Mouse (Mus musculus): Measurements from ENCODE around the gene Catspere2.
"Not testable (repeated sequence)": the region's sequence is repeated elsewhere in the genome, so short reads cannot be mapped to it uniquely, and the experiment has no call there.

Gene Catspere2

DNA sequence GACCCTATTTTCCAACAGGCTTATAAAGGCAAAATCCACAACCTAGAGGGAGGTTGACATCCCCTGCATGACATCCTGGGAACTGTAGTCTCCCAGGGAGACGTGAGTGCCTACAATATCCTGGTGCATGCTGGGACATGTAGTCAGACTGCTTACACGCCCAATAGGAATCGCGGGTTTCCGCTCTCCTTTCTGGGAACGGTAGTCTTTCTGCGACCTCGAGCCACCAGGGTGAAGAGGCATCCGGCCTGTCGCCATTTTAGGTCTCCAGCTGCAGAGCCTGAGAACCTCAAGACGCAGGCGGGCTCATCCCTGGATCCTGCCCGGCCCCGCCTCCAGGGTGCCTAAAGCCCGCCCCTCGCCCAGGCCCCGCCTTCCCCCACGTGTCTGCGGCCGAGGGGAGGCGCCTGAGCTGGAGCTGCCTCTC lies at the start of gene Catspere2:
Gene Catspere2, plus strand, starts transcription at position 400 of the 427 bp plus-strand sequence.
- peak; percentile 97 to 99 for DNase-seq

GRCm38 (mm10) chr1:177940422-177940977 lies 42.7 kb upstream of the Catspere2 start:
- not testable (repeated sequence) for DNase-seq

- no peak for DNase-seq
Measured at GRCm38 (mm10) chr1:177981276-177981675, 1.9 kb upstream of the Catspere2 start.

DNA sequence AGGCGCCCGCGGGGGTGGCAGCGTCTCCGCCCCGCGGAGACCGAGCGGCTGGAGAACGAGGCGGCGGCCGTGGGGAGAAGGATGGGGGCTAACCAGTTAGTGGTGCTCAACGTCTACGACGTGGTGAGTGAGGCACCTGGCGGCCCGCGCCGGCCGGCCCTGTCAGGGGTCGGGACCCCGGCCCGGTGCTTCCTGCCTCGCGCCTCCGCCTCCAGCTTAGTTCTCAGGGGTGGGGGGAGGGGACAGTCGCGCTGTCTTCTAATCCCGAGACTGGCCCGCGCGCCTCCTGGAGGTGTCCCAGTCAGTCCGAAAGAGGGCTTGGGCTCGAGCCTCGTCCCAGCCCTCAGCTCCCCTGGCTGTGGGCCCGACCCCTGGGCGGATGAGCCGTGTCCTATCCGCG lies 359 bp downstream of the Catspere2 start:
- DNase-seq = not testable (repeated sequence)

- peak; percentile 30 to 49 for DNase-seq
Measured at GRCm38 (mm10) chr1:177984206-177984605, 983 bp downstream of the Catspere2 start.

DNA sequence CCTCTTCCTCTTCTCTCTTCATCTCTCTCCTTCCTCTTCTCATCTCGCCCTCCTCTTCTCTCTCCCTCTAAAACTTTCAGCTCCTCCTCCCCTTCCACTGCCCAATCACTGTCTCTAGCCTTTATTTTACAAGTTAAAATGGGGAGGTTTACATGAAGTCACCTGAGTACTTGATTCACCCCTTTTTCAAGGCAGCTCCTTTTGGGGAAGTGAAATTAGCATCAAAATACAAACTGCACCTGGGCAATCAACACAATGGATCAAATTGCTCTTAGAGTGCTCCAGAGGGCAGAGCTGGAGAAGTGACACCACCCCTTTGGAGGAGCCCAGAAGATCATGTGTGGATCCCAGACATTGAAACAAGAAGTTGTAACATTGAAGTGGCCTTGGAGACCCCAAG lies 4.3 kb downstream of the Catspere2 start:
- DNase-seq = not testable (repeated sequence)

- DNase-seq = peak; percentile 14 to 24
Measured at GRCm38 (mm10) chr1:178072798-178073197, 89.6 kb downstream of the Catspere2 start.

DNA sequence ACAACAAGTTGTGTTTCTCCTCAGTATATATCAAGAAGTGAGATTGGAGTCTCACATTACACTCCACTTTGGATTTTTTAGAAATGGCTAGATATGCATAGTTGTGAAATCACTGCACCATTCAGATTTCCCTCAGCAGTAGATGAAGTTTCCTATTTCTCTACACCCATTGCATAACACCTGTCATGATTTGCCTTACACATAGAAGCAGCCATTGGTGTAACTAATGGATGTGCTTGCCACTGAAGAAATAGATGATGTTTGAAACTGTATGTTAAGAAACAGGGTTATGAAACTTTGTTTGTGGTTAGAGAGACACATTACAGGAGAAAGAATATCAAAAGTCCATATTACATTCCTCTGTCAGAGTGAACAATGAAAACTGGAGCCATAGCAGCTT lies 114.6 kb downstream of the Catspere2 start:
- not testable (repeated sequence) for DNase-seq

- not testable (repeated sequence) for DNase-seq
Measured at GRCm38 (mm10) chr1:178108514-178108913, 125.3 kb downstream of the Catspere2 start.

- not testable (repeated sequence) for DNase-seq
Measured at GRCm38 (mm10) chr1:178122236-178122635, 139.0 kb downstream of the Catspere2 start.

- DNase-seq = no peak
Measured at GRCm38 (mm10) chr1:178134288-178134687, 151.1 kb downstream of the Catspere2 start.

DNA sequence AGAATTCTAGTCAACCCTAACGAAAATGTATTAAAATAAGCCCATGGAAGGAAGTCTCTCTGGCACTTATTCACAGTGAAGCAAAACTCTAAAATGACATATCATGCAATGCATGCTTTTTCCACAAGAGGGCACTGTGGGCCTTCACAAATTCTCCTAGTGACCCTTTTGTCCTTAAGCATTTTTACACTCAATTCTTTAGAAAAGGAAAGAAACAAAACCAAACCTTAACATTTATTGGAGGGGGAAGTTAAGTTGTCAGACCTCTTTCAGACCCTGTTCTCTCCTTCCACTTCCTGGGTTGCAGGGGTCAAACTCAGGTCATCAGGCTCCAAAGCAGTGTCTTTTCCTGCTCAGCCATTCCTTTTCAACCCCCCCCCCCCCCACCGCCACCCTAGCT lies 163.3 kb downstream of the Catspere2 start:
- DNase-seq = peak; percentile 5 to 38

DNA sequence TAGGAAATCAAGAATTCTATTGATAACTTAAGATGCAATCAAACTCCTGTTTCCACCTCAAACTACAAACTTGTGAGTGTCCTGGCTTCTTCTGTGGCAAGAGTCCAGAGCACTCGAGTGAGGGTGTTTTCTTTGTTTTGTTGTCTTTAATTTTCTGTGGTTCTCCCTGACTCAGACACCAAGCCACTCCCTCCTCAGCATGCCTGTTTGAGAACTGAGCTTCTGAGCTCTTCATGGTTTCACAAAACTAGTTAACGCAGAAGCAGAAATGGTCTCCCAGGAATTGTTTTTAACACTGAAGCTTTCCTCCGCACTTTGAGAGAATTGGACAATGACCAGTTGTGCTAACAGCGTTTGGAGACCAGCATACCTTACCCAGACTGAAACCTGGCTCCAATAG lies 163.7 kb downstream of the Catspere2 start:
- DNase-seq = not testable (repeated sequence)

DNA sequence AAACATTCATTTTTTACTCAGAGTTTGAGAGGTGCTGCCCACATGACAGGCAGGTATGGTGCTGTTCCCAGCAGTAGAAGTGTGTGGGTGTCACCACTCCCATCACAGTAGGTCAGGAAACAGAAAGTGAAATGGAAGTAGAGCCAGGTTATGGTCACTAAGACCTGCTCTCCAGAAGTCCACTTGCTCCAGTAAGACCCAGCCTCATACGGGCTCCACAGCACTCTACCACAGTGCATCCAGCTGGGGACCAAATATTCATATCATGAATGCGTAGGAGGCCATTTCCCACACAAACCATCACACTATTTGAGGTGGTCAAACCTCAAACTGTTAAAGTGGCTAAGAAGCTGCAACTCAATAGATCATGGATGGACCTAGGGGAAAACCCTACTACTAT lies 199.0 kb downstream of the Catspere2 start:
- no peak for DNase-seq

DNA sequence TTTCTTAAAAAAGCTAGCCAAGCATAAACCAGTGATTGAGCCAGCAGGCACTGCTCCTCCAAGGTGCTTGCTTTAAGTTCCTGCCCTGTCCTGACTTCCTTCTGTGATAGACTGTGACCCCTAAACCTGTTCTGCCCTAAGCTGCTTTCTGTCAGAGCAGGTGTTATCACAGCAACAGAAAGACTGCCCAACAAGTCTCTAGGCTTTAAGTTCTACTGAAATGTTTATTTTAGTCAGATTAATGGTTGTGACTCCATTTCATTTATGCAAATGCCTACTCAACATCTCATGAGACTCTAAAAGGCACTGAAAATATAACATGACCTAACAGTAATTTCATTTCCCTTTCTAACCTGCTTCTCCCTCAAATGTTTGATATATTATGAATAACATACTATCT lies 202.4 kb downstream of the Catspere2 start:
- no peak for DNase-seq

DNA sequence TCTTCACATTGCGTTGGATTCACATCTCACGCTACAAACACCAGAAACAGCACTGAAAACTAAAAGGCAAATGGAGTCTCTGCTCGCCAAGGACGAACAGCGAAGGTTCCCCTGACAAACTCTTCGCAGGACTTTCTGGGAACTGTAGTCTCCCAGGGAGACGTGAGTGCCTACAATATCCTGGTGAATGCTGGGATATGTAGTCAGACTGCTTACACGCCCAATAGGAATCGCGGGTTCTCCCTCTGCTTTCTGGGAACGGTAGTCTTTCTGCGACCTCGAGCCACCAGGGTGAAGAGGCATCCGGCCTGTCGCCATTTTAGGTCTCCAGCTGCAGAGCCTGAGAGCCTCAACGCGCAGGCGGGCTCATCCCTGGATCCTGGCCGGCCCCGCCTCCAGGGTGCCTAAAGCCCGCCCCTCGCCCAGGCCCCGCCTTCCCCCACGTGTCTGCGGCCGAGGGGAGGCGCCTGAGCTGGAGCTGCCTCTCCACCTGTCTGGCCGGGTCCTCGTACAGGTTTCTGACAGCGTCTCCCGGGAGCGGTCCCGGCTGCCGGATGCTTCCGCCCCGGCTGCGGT lies 204.1 kb downstream of the Catspere2 start, which contains the start of gene Desi2:
Gene Desi2, plus strand, starts transcription at position 202 of the 576 bp plus-strand sequence.
- DNase-seq = peak; percentile 91 to 96

GRCm38 (mm10) chr1:178187810-178188209 lies 204.6 kb downstream of the Catspere2 start:
- not testable (repeated sequence) for DNase-seq

- DNase-seq = peak; percentile 42 to 68
Measured at GRCm38 (mm10) chr1:178188386-178188785, 205.2 kb downstream of the Catspere2 start.

GRCm38 (mm10) chr1:178205701-178206325 lies 222.6 kb downstream of the Catspere2 start:
- DNase-seq = no peak

DNA sequence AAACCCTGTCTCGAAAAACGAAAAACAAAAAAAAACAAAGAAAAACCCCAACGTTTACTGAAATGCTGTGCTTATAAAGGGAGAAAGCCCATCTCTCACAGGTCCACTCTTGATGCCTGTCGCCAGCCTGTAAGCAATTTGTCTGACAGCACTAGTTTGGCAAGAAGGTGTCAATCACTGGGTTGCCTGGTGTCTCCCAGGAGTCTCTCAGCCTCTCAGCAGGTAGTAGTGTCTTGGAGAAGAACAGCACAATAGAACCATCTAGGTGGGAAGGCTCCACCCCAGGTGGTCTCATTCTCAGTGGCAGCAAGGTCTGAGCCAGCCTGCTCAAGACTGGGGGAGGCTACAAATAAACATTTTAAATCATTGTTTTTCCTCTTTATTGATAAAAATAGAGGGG lies 224.6 kb downstream of the Catspere2 start:
- DNase-seq = not testable (repeated sequence)

DNA sequence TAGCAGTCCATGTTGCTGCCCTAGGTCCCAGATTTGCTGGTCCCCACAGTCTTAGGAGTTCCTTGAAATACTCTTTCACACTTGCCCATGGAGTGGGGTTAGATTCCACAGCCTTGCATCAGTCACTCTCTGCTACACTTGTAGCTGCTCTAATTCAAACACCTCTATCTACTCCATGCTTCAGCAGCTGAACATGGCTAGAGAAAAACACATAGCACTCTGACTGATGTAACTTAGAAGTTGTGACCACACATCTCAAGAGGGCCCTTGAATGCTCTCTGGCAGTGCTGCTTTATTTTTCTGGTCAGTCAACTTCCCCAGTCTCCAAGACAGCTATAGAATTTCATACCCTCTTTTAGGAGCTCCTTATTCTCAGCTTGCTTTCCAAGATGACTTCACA lies 226.7 kb downstream of the Catspere2 start:
- no peak for DNase-seq

DNA sequence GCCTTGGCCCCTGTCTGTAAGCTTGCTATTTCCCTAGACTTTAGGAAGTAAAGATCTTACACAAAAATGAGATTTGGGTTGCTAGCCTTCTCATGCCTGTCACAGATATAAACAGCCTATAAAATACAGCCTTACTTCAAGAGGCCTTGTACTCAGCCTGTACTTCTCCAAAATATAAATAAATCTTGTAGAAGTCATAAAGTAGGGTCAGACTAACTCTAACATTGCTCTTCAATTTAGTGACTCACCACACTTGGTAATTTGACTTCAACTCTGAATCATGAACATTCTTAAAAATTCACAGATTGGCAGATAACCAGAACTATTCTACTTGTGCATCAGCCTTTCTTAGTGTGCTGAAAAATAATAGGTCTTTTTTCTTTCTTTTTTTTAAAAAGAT lies 233.9 kb downstream of the Catspere2 start:
- no peak for DNase-seq

GRCm38 (mm10) chr1:178218305-178218704 lies 235.1 kb downstream of the Catspere2 start:
- no peak for DNase-seq

Measured in cerebellum, postnatal 10 days (tissue).